Mouse (Mus musculus): Measurements from ENCODE around the gene Cabcoco1.

DNA sequence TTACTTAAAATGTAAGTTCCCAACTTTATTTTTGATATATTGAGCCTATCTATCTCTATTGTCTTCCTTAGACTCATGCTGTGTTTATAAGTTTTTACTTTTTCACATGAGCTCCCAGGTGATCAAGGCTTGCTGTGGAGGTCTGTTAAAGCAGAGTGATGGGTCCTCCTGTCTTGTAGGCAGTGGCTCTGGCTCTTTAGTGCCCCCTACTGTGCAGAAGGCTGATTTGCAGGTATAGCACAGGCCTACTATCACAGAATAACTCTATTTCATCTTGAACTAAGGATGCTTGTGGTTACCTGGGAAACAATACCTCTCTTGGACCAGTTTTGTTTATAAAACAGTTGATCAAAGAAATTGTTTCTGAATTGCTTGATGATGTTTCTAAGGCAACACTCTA is 87.2 kb downstream of the Cabcoco1 start:
- peak; percentile 34 for TF ChIP-seq CTCF (IDR thresholded peaks at IDR 0.05; ENCODE audit: low read depth)
- no peak for TF ChIP-seq EP300 (IDR thresholded peaks at IDR 0.05; ENCODE audit: low read depth)

All from liver, embryonic 14.5 days (tissue).